ENCODE assay signal across 8 mouse cellular contexts in genomic region chr1:130462084-130462861, GRCm38 (mm10). TPM values are rescaled to one million over a fixed set of nuclear protein-coding genes. Genes with fewer than 3 reads are reported as not detected.
DNase-seq lines count a peak whose midpoint lies in the region; ATAC-seq and TF ChIP-seq lines count a peak whose summit lies in the region.

TSS of gene Cd55 (minus strand) at chr1:130462744.

- peak within 1 kb of the TSS; percentile 5; the same call in 1 of the 2 replicates for H3K9ac ChIP-seq in CH12.LX (ENCODE audit: insufficient read depth, low read depth)
- H3K9ac ChIP-seq in forebrain, embryonic 12.5 days: peak within 1 kb of the TSS; percentile 59
- H3K9ac ChIP-seq in heart, postnatal 0 days (replicated peaks; ENCODE audit: low read depth, low read length): peak within 1 kb of the TSS; percentile 48
- H3K9ac ChIP-seq in liver, embryonic 16.5 days (ENCODE audit: low read depth, low read length): peak within 1 kb of the TSS; percentile 80
- peak within 1 kb of the TSS; percentile 67 for H3K9ac ChIP-seq in neural tube, embryonic 14.5 days (replicated peaks; ENCODE audit: low read depth, low read length)

- WGBS in forebrain, embryonic 12.5 days: under 1% methylated on average over 45 of the region's 45 CpGs
- WGBS in heart, postnatal 0 days: under 1% methylated on average over 45 of the region's 45 CpGs
- under 1% methylated on average over 45 of the region's 45 CpGs for WGBS in liver, embryonic 16.5 days (ENCODE audit: insufficient replicate concordance)
- under 1% methylated on average over 45 of the region's 45 CpGs for WGBS in neural tube, embryonic 14.5 days

- DNase-seq in CH12.LX (ENCODE audit: extremely low read depth): peak; percentile 78
- peak; percentile 87 for DNase-seq in c-Kit-positive CD71-positive TER-119-positive erythroid progenitor cells, embryonic 14.5 days (ENCODE audit: low spot score)
- peak; percentile 68 for DNase-seq in heart, postnatal 0 days (ENCODE audit: low spot score)
- peak; percentile 92 to 95 for DNase-seq in kidney, postnatal 4 days
- peak; percentile 86 for DNase-seq in testis, postnatal 10 days (ENCODE audit: low spot score)

- in situ Hi-C loops in CH12.LX (cut with MboI; ENCODE audit: low pct_ligation_motif_present, low pct_unique_long_range_greater_than_20kb, low sequenced_read_pairs): no loop called here

- H3K27me3 ChIP-seq in CH12.LX (replicated peaks): peaks cover 2% of the 10 kb centered on the region
- H3K27me3 ChIP-seq in forebrain, embryonic 12.5 days: peaks cover 14% of the 10 kb centered on the region; the same call in 1 of the 2 replicates
- H3K27me3 ChIP-seq in heart, postnatal 0 days (ENCODE audit: control insufficient read depth, insufficient read depth, low read length): 0 out of 2 replicates have a peak, but pooled peaks cover 3% of the 10 kb centered on the region
- no peaks in the 10 kb centered on the region for H3K27me3 ChIP-seq in liver, embryonic 16.5 days (ENCODE audit: control insufficient read depth, insufficient read depth, low read depth, low read length)
- no peaks in the 10 kb centered on the region for H3K27me3 ChIP-seq in neural tube, embryonic 14.5 days (ENCODE audit: control insufficient read depth, insufficient read depth, low read length)

- H3K79me2 ChIP-seq in CH12.LX (replicated peaks; ENCODE audit: control insufficient read depth, extremely low read depth, insufficient read depth, poor library complexity, severe bottlenecking): no peaks in the 10 kb centered on the region

- TF ChIP-seq EP300 in CH12.LX (IDR thresholded peaks at IDR 0.05; ENCODE audit: low read length): no peak
- TF ChIP-seq EP300 in heart, postnatal 0 days (IDR thresholded peaks at IDR 0.05; ENCODE audit: low read depth): no peak

- H3K9me3 ChIP-seq in CH12.LX (replicated peaks; ENCODE audit: low read length): no peaks in the 10 kb centered on the region
- H3K9me3 ChIP-seq in forebrain, embryonic 12.5 days: no peaks in the 10 kb centered on the region
- H3K9me3 ChIP-seq in heart, postnatal 0 days (replicated peaks; ENCODE audit: control insufficient read depth, low read length): no peaks in the 10 kb centered on the region
- H3K9me3 ChIP-seq in liver, embryonic 16.5 days (replicated peaks; ENCODE audit: control insufficient read depth, low read length): no peaks in the 10 kb centered on the region
- no peaks in the 10 kb centered on the region for H3K9me3 ChIP-seq in neural tube, embryonic 14.5 days (ENCODE audit: control insufficient read depth, low read length)

- peak within 1 kb of the TSS; percentile 38 to 60 (median 54) for H3K4me3 ChIP-seq in CH12.LX (replicated peaks in 1 of 3; ENCODE audit: low read depth in 2 of 3, low read length in 2 of 3, poor library complexity in 1 of 3)
- H3K4me3 ChIP-seq in forebrain, embryonic 12.5 days (replicated peaks): peak within 1 kb of the TSS; percentile 61
- peak within 1 kb of the TSS; percentile 62 for H3K4me3 ChIP-seq in heart, postnatal 0 days (ENCODE audit: low read depth, low read length)
- peak within 1 kb of the TSS; percentile 76 for H3K4me3 ChIP-seq in liver, embryonic 16.5 days (ENCODE audit: low read depth, low read length)
- H3K4me3 ChIP-seq in neural tube, embryonic 14.5 days (ENCODE audit: low read depth, low read length): peak within 1 kb of the TSS; percentile 57

- peak; percentile 98 for ATAC-seq in forebrain, embryonic 12.5 days (ENCODE audit: low FRiP score)
- peak; percentile 89 for ATAC-seq in heart, postnatal 0 days (ENCODE audit: insufficient read depth, low read depth)
- peak; percentile 97 for ATAC-seq in liver, embryonic 16.5 days (ENCODE audit: low read depth)
- peak; percentile 98 for ATAC-seq in neural tube, embryonic 14.5 days (ENCODE audit: low read depth)

- TF ChIP-seq POLR2A in CH12.LX (IDR thresholded peaks at IDR 0.05; ENCODE audit: low read depth, low read length): no peak

- H3K27ac ChIP-seq in CH12.LX (ENCODE audit: insufficient read depth, low read depth): no peak within 1 kb of the TSS
- 0 out of 2 replicates have a peak within 1 kb of the TSS, but pooled peaks have one; percentile 19 for H3K27ac ChIP-seq in forebrain, embryonic 12.5 days
- peak within 1 kb of the TSS; percentile 36 for H3K27ac ChIP-seq in heart, postnatal 0 days (ENCODE audit: low read depth)
- peak within 1 kb of the TSS; percentile 91 for H3K27ac ChIP-seq in liver, embryonic 16.5 days (ENCODE audit: low read length)
- 0 out of 2 replicates have a peak within 1 kb of the TSS, but pooled peaks have one; percentile 55 for H3K27ac ChIP-seq in neural tube, embryonic 14.5 days (ENCODE audit: low read depth, low read length)

- dilution Hi-C loops in CH12.LX (cut with MboI; ENCODE audit: extremely low pct_ligation_motif_present, extremely low pct_unique_long_range_greater_than_20kb, low sequenced_read_pairs): no loop called here

- no peaks in the 10 kb centered on the region for H3K36me3 ChIP-seq in CH12.LX (replicated peaks in 1 of 2; ENCODE audit: control insufficient read depth in 1 of 2, insufficient read depth in 1 of 2, low read length in 1 of 2)
- H3K36me3 ChIP-seq in forebrain, embryonic 12.5 days (replicated peaks): no peaks in the 10 kb centered on the region
- no peaks in the 10 kb centered on the region for H3K36me3 ChIP-seq in heart, postnatal 0 days (replicated peaks; ENCODE audit: control insufficient read depth, insufficient read depth, low read length)
- H3K36me3 ChIP-seq in liver, embryonic 16.5 days (ENCODE audit: control insufficient read depth, insufficient read depth): no peaks in the 10 kb centered on the region
- no peaks in the 10 kb centered on the region for H3K36me3 ChIP-seq in neural tube, embryonic 14.5 days (ENCODE audit: control insufficient read depth, insufficient read depth, low read length)

- H3K4me1 ChIP-seq in CH12.LX (ENCODE audit: control insufficient read depth in 1 of 2, insufficient read depth in 2 of 2): peaks cover 0 to 3% of the 10 kb centered on the region in 2 experiments; a peak in 2 of 4 replicates
- H3K4me1 ChIP-seq in forebrain, embryonic 12.5 days: peaks cover 5% of the 10 kb centered on the region; the same call in 1 of the 2 replicates
- no peaks in the 10 kb centered on the region; the same call in 1 of the 2 replicates for H3K4me1 ChIP-seq in heart, postnatal 0 days (ENCODE audit: control insufficient read depth, insufficient read depth)
- peaks cover 9% of the 10 kb centered on the region for H3K4me1 ChIP-seq in liver, embryonic 16.5 days (ENCODE audit: control insufficient read depth, low read depth, low read length)
- H3K4me1 ChIP-seq in neural tube, embryonic 14.5 days (ENCODE audit: control insufficient read depth, insufficient read depth, low read length): no peaks in the 10 kb centered on the region

- TF ChIP-seq CTCF in CH12.LX (conservative IDR thresholded peaks at IDR 0.05 in 1 of 2, IDR thresholded peaks at IDR 0.05 in 1 of 2; ENCODE audit: low read depth in 2 of 2, low read length in 2 of 2): peak; percentile 21 to 75; a peak in 3 of 4 replicates
- TF ChIP-seq CTCF in heart, postnatal 0 days (IDR thresholded peaks at IDR 0.05; ENCODE audit: low read depth): peak; percentile 80

- peak within 1 kb of the TSS; percentile 83 for H3K4me2 ChIP-seq in CH12.LX (ENCODE audit: insufficient read depth, low read depth, poor library complexity, severe bottlenecking)
- peak within 1 kb of the TSS; percentile 88 for H3K4me2 ChIP-seq in forebrain, embryonic 12.5 days
- peak within 1 kb of the TSS; percentile 71 for H3K4me2 ChIP-seq in heart, postnatal 0 days (ENCODE audit: low read depth, low read length)
- peak within 1 kb of the TSS; percentile 92 for H3K4me2 ChIP-seq in liver, embryonic 16.5 days (ENCODE audit: low read depth, low read length)
- peak within 1 kb of the TSS; percentile 57 for H3K4me2 ChIP-seq in neural tube, embryonic 14.5 days (ENCODE audit: low read depth, low read length)

- TF ChIP-seq RAD21 in CH12.LX (IDR thresholded peaks at IDR 0.05; ENCODE audit: low read depth, low read length): peak; percentile 17

TF ChIP-seq in CH12.LX, 34 proteins besides CTCF, POLR2A, EP300 and RAD21 (continues in another document):
- TF ChIP-seq UBTF (IDR thresholded peaks at IDR 0.05; ENCODE audit: low read depth, low read length) (0 out of 2 replicates have a peak, but pooled peaks have one; percentile 82), E2F4 (IDR thresholded peaks at IDR 0.05; ENCODE audit: insufficient replicate concordance, low read depth, low read length) (no peak), KAT2A (IDR thresholded peaks at IDR 0.05; ENCODE audit: insufficient replicate concordance, low read length) (no peak), NELFE (IDR thresholded peaks at IDR 0.05; ENCODE audit: low read depth, low read length) (no peak; the same call in 1 of the 2 replicates), MXI1 (IDR thresholded peaks at IDR 0.05; ENCODE audit: low read depth, low read length) (peak; percentile 29; the same call in 1 of the 2 replicates), SIN3A (IDR thresholded peaks at IDR 0.05; ENCODE audit: low read length) (peak; percentile 39; the same call in 1 of the 2 replicates), TCF12 (IDR thresholded peaks at IDR 0.05; ENCODE audit: low read depth, low read length) (0 out of 2 replicates have a peak, but pooled peaks have one; percentile 37), MYC (IDR thresholded peaks at IDR 0.05; ENCODE audit: low read depth, low read length) (no peak), MAFK (IDR thresholded peaks at IDR 0.05; ENCODE audit: insufficient replicate concordance, low read length) (no peak), USF1 (IDR thresholded peaks at IDR 0.05; ENCODE audit: low read depth, low read length) (no peak), USF2 (conservative IDR thresholded peaks at IDR 0.05; ENCODE audit: low read depth, low read length) (no peak), POLR2AphosphoS2 (IDR thresholded peaks at IDR 0.05; ENCODE audit: low read depth, low read length) (no peak), TBP (conservative IDR thresholded peaks at IDR 0.05; ENCODE audit: low read depth, low read length) (no peak), SMC3 (IDR thresholded peaks at IDR 0.05; ENCODE audit: low read depth, low read length) (peak; percentile 36), CHD1 (IDR thresholded peaks at IDR 0.05; ENCODE audit: low read depth, low read length) (no peak), GABPA (IDR thresholded peaks at IDR 0.05; ENCODE audit: insufficient replicate concordance, low read depth, low read length) (no peak), IRF4 (IDR thresholded peaks at IDR 0.05; ENCODE audit: low read depth, low read length) (peak; percentile 6; the same call in 1 of the 2 replicates)

RNA-seq across cellular contexts. Expression of gene Cd55, which starts in this region (rescaled TPM):
- total RNA-seq in CH12.LX (2012; rRNA removed): 0.25 and 1.0 TPM in 2 replicates
- total RNA-seq in CH12.LX (2014; rRNA removed): 1.5 and 1.7 TPM in 2 replicates
- 1.1 and 1.8 TPM in 2 replicates for polyA plus RNA-seq in CH12.LX (2012; ENCODE audit: insufficient read length, low read depth)
- polyA plus RNA-seq in forebrain, embryonic 12.5 days (2016; fragmentation: Nextera tagmentation; extraction: Ambion mirVana): 2.3 TPM in 2 replicates
- total RNA-seq in heart, postnatal 0 days (2014; rRNA removed; ENCODE audit: low replicate concordance): 9.9 and 13.9 TPM in 2 replicates
- polyA plus RNA-seq in heart, postnatal 0 days (2015; fragmentation: Nextera tagmentation; extraction: Ambion mirVana): 9.0 and 10.0 TPM in 2 replicates
- polyA plus RNA-seq in liver, embryonic 16.5 days (2015; fragmentation: Nextera tagmentation; extraction: Ambion mirVana): 19.3 and 20.3 TPM in 2 replicates
- 9.1 and 12.7 TPM in 2 replicates for polyA plus RNA-seq in neural tube, embryonic 14.5 days (2014; fragmentation: Nextera tagmentation; extraction: Ambion mirVana)

Comparison
In these comparisons a context has a peak if more than half of its experiments do, and no peak if none do; other contexts are left out.
1. H3K9ac ChIP-seq: peak in every context shown above with its lines; median percentile 80 in liver, embryonic 16.5 days; 67 in neural tube, embryonic 14.5 days; 59 in forebrain, embryonic 12.5 days; 48 in heart, postnatal 0 days; 5 in CH12.LX.